Mouse (Mus musculus) frontal cortex, postnatal 25 days (tissue): Measurements from ENCODE around the gene Plcb3.
"Not testable (repeated sequence)": the region's sequence is repeated elsewhere in the genome, so short reads cannot be mapped to it uniquely, and the experiment has no call there.

Experiments used
- DNase-seq, 2 experiments: peaks; one replicate each; pipeline ENCODE4 v3.0.0; 2022; ENCODE audit warnings: low spot score in 2 of 2

The Plcb3 gene

GRCm38 (mm10) chr19:6920741-6921636, 55.3 kb downstream of the Plcb3 start:
- DNase-seq: no peak

- DNase-seq: no peak
Measured at GRCm38 (mm10) chr19:6919876-6920740, 56.2 kb downstream of the Plcb3 start.

- DNase-seq: no peak
Measured at GRCm38 (mm10) chr19:6919431-6919830, 56.8 kb downstream of the Plcb3 start.

GRCm38 (mm10) chr19:6918321-6918720, 57.9 kb downstream of the Plcb3 start:
- DNase-seq: no peak

DNA sequence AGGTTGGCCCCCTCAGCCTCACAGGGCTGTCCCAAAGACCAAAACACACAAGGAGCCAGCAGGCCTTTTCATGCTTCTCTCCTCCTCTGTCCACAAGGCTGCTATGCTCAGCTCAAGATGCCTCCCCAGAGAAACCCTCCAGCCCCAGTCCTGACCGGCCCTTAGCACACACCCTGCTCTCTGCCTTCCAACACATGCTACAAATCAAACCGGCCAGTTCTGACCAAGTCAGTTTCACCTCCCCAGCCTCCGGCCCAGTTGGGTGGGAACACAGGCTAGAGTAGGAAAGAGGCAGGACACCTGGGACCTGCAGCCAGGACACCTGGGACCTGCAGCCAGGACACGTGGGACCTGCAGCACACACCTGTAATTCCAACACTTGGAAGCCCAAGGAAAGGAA, 59.8 kb downstream of the Plcb3 start:
- DNase-seq: no peak

DNA sequence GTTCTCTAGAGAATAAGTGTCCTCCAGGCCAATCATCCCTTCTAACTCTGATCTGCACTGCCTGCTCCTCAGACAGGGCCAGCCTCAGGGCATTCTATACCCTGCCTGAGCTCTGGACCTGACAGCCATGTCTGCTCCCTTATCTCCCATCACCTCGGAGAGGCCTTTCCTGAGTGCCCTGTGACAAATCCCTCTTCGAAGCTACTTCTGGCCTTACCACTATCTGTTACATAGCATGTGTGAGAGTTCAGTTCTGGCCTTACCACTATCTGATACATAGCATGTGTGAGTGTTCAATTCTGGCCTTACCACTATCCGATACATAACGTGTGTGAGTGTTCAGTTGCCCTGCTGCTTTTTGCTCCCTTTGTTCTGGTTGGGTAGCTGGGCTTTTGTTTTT, 61.0 kb downstream of the Plcb3 start:
- no peak for DNase-seq

GRCm38 (mm10) chr19:6914540-6914939, 61.7 kb downstream of the Plcb3 start:
- no peak for DNase-seq

DNA sequence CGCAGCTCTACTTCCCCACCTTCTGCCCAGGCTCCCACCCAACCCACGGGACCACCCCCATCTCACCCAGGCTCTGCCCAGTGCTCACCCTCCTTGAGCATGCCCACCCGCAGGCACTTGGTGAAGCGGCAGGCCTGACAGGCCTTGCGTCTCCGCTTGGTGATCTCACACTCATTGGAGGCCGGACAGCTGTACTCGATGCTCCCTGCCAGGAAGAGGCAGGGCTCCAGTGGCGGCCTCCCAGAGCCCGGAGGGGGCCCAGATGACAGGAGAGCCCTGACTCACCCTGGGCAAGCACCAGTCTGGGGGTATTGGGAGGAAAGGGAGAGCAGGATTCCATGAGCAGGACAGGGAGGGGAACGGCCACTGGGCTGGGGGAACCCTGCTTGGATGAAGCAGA, 62.3 kb downstream of the Plcb3 start:
- DNase-seq: no peak

GRCm38 (mm10) chr19:6913036-6913435, 63.2 kb downstream of the Plcb3 start:
- DNase-seq: no peak

GRCm38 (mm10) chr19:6912205-6912970, 63.9 kb downstream of the Plcb3 start:
- no peak for DNase-seq

DNA sequence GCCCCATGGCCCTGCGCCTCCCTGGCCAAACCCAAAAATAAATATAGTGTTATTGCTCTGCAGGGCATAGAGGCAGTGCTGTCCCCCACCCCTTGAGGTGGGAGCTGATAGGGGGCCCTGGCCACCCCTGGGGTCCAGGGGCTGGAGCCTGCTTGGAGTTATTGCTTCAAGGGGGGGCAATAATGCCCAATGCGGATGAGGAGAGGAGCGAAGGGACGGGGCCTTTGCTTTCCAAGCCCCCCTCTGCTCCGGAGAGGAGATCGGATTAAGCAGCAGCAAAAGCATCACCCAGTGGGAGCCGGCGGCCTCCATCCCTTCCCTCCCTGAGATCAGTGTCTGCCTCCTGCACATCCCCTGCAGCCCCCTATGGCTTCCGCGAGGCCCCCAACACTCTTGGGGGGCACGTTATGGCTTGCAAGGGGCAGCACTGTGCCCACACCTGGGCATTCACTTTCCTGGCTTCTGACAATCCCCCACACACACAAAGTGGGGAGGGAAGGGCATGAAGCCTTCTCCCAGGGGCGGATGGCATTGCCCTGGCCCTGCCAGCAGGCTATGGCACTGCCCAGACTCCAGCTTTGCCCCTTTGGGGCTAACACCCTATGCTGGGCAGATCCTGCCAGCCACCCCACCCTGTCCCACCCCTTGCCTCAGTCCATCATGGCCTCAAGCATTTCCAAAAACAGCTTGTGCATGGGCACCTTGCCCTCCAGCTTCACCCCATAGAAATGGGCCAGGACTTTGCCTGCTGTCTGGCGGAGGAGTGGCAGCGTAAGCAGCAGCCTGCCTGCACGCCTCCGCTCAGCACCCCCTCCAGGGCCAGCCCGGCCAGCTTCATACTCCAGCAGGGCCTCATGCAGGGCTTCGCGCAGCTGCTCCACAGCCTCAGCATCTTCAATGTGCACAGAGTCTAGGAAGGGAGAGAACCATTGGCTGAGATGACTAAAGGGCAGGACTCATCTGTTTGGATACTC, 64.9 kb downstream of the Plcb3 start:
- no peak for DNase-seq

- not testable (repeated sequence) for DNase-seq
Measured at GRCm38 (mm10) chr19:6910306-6910705, 66.0 kb downstream of the Plcb3 start.

DNA sequence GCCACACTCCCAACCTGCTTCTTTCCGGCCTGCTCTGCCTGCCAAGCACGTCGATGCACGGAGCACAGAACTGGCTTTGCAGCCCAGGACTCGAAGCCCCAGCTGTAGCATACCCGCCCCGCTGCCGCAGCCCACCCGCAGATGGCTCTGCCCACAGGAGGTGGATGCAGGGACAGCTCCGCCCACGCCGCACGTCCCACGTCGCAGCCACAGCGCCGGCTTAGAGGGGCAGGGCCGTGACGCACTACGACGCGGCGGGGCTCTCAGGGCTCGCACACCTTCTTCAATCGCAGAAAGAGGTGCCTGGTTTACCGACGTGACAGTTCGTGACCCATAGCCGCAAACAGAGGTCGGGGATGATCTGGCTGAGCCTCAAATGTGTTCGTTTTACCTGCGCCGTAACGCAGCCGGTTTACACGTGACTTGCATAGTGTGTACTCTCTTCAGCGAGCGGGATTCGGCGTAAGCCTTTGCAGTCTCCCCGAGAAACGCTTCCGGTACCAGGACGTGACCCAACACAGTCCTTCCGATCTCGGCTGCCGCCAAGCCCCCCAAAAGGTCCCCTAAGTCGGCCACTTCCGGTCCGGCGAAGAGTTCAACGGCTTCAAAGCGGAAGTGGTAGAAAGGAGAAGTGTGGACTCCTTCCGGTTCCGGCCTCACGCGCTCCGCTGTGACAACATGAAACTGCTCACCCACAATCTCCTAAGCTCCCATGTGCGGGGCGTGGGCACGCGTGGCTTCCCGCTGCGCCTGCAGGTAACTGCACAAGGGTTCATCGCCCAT, 66.6 kb downstream of the Plcb3 start, which contains the start of the genes Trmt112 and Prdx5:
Gene Trmt112 (plus strand): TSS at position 192 of the 783 bp plus-strand sequence.
Gene Prdx5 (minus strand): TSS at position 600 of the 783 bp plus-strand sequence.
- DNase-seq: peak; percentile 80 to 82

- DNase-seq: no peak
Measured at GRCm38 (mm10) chr19:6909021-6909420, 67.2 kb downstream of the Plcb3 start.

- no peak for DNase-seq
Measured at GRCm38 (mm10) chr19:6907811-6908540, 68.3 kb downstream of the Plcb3 start.

GRCm38 (mm10) chr19:6907094-6907493, 69.2 kb downstream of the Plcb3 start:
- no peak for DNase-seq

- no peak for DNase-seq
Measured at GRCm38 (mm10) chr19:6906199-6906598, 70.1 kb downstream of the Plcb3 start.

- no peak for DNase-seq
Measured at GRCm38 (mm10) chr19:6905498-6906159, 70.6 kb downstream of the Plcb3 start.
